Mouse (Mus musculus) lung, adult 2 months (tissue): ENCODE results near the gene Cdc14b.

ENCODE experiments used
- CTCF ChIP-seq: fragments of 200-500 bp; IDR thresholded peaks from 2 replicates; pipeline ENCODE4 v1.5.1; 2011; ENCODE audit warnings: mild to moderate bottlenecking, low read length, control low read depth; ENCODE audit not compliant: insufficient read depth
- POLR2A ChIP-seq: fragments of 200-500 bp; IDR thresholded peaks from 2 replicates; pipeline ENCODE4 v1.6.1; 2011; ENCODE audit warnings: low read depth, mild to moderate bottlenecking, control low read depth, low read length, borderline replicate concordance; ENCODE audit errors: extremely low read depth

GRCm38 (mm10) chr13:64211995-64212603, 63.0 kb downstream of the Cdc14b start:
- no peak for TF ChIP-seq CTCF
- no peak for TF ChIP-seq POLR2A
